Mouse (Mus musculus) kidney, adult 9 months (tissue): ENCODE measurements around the gene Dtl.
A peak's percentile ranks its signal among the peaks of the same experiment; 100 is the strongest.

Source experiments
- DNase-seq: peaks from one replicate; pipeline ENCODE4 v3.0.0; 2022

Dtl gene

GRCm38 (mm10) chr1:191575458-191576247 is at the start of gene Dtl, which contains the start of gene Ints7:
Dtl (minus strand) TSS chr1:191575544.
Ints7 (plus strand) TSS chr1:191575636.
- peak; percentile 99 for DNase-seq

GRCm38 (mm10) chr1:191625026-191625425 is 49.7 kb upstream of the Dtl start:
- no peak for DNase-seq

- no peak for DNase-seq
Measured at GRCm38 (mm10) chr1:191624492-191624891, 49.1 kb upstream of the Dtl start.

GRCm38 (mm10) chr1:191622801-191623200 is 47.5 kb upstream of the Dtl start:
- DNase-seq: no peak

DNA sequence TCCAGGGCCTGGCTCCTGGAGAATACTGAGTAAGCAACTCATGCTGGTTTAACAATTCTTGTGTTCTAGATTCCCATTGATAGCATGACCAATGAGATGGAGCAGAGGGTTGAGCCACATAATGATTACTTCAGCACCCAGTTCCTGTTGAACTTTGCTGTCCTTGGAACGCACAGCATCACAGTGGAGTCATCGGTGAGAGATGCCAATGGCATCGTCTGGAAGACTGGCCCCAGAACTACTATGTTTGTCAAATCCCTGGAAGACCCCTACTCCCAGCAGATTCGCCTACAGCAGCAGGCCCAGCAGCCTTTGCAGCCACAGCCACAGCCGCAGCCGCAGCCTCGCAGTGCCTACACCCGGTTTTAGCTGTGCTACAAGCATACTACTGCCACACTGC is 45.8 kb upstream of the Dtl start:
- no peak for DNase-seq

- no peak for DNase-seq
Measured at GRCm38 (mm10) chr1:191618067-191618766, 42.9 kb upstream of the Dtl start.

GRCm38 (mm10) chr1:191617589-191617988 is 42.2 kb upstream of the Dtl start:
- no peak for DNase-seq

DNA sequence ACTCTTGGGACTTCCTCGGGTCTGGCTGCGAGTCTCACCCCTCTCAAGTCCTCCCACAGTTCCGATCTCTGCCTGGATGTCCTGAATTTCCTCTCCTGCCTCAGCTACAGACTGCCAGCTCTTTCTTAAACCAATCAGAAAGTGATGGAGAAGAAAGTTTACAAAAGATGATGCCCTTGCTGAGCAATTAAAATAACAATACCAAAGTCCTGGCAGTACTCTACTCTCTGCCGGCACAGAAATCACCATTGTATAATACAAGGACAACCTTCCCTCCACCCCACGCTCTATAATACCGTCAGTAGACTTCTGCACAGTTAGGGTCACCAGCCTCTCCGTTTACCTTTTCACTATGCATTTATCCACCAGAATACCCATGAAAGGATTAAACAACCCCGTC is 40.9 kb upstream of the Dtl start:
- DNase-seq: no peak

GRCm38 (mm10) chr1:191612877-191613276 is 37.5 kb upstream of the Dtl start:
- DNase-seq: no peak

GRCm38 (mm10) chr1:191611686-191612085 is 36.3 kb upstream of the Dtl start:
- no peak for DNase-seq

DNA sequence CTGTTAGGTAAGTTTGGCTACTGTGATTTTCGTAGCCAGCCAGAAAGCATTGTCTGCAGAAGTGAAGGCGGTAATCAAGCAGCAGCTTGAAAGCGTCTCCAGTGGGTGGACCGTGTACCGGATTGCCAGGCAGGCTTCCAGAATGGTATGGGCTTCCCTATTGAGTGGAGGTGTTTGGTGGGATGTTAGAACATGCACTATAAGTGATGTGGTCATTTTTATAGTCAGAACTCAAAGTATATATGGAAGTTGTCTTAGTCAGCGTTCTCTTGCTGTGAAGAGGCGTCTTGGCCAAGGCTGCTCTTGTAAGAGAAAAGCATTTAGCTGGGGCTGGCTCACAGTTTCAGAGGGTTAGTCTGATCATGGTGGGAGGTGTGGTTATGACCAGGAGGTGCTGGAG is 35.0 kb upstream of the Dtl start:
- no peak for DNase-seq

DNA sequence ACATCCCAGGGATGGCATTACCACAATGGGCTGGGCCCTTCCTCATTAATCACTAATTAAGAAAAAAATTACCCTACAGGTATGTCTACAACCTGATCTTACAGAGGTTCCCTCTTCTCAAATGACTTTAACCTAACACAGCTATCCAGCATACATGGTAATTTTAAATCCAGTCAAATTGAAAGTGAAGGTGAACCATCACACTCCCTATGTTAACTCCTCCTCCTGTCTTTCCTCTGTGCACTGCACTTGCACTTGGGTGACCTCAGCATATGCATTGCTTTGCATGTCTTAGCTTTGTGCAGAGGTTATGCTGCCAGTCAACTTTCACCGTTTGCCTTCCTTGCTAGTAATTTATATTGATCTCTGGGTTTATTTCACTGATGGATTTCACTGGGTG is 34.2 kb upstream of the Dtl start:
- no peak for DNase-seq

DNA sequence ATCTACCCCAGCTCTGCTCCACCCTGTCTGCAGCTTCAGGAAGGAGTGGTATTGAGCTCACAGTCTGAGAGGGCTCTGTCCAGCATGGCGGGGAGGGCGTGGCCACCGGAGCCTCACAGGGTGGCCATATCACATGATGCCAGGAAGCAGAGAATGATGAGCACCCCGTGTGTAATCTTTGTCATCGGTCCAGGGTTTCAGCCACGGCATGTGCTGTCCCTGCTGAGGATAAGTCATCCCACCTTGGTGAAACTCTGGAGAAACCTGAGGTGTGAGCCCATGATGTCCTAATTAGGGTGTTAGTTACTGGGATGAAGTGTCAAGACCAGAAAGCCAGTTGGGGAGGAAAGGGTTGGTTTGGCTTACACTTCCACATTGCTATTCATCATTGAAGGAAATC is 33.7 kb upstream of the Dtl start:
- no peak for DNase-seq

GRCm38 (mm10) chr1:191604690-191605089 is 29.3 kb upstream of the Dtl start:
- no peak for DNase-seq

GRCm38 (mm10) chr1:191599210-191599609 is 23.9 kb upstream of the Dtl start:
- DNase-seq: peak; percentile 9

GRCm38 (mm10) chr1:191596076-191596475 is 20.7 kb upstream of the Dtl start:
- DNase-seq: no peak

GRCm38 (mm10) chr1:191592016-191592720 is 16.8 kb upstream of the Dtl start:
- DNase-seq: no peak

GRCm38 (mm10) chr1:191588749-191589148 is 13.4 kb upstream of the Dtl start:
- DNase-seq: no peak

DNA sequence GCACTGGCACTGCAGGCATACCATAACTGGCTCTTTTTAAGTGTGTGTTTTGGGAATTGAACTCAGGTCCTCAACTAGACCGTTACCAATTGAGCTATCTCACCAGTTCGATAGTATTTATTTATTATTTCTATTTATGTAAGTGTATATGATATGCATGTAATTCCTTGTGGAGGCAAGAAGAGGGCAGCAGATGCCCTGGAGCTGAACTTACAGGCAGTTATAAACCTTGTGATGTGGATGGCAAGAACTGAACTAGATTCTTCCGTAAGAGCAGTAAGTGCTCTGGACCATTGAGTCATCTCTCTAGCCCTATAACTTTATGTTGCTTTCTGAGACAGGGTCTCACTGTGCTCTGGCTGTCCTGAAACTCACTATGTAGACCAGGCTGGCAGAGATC is 11.7 kb upstream of the Dtl start:
- no peak for DNase-seq

DNA sequence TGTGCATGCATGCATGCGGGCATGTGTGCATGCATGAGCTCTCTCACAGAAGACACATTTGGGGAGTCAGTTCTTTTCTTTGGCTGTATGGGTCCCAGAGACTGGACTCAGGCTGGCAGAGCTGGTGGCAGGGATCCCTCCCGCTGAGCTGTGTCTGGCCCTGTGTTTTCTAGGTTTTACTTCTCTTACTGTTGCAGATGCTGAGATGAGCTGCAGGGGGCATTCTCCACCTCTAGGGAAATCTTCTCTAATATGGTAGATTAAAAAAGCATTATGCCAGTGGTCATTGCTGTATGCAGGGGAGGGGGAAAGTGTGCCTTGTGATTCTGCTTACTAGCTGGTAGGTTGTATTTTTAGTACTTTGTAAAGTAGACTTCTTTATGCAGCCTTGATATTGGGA is 10.4 kb upstream of the Dtl start:
- no peak for DNase-seq

DNA sequence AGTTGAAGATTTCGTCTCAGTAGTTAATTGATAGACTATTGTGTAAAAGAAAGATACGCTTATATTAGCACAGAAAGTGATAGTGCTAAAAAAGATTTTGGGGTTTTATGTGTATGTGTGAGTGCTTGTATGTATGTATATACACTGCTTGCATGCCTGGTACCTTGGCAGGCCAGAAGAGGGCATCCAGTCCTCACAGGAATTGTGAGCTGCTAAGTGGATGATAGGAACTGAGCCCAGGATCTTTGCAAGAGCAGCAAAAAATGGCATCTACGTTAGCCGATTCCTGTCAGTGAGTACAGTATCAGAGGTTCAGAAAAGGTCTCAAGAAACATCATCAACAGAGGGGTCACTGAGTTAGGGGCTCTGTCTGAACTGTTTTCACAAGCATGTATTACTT is 9.1 kb upstream of the Dtl start:
- no peak for DNase-seq

DNA sequence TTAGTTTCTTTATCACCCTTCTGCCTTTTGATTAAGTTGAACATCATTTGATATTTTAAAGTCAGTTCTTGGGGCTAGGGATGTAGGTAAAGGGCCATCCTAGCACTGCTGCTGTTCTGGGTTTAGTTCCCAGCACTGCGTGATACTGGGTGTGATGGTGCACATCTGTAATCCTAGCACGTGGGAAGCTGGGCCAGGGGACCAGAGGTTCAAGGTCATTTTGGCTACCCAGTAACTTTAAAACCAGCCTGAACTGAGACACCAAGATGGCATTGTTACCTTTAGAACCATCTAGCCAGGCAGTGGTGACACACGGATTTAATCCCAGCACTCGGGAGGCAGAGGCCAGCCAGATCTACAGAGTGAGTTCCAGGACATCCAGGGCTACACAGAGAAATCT is 8.5 kb upstream of the Dtl start:
- DNase-seq: no peak

GRCm38 (mm10) chr1:191581641-191582040 is 6.3 kb upstream of the Dtl start:
- DNase-seq: no peak

DNA sequence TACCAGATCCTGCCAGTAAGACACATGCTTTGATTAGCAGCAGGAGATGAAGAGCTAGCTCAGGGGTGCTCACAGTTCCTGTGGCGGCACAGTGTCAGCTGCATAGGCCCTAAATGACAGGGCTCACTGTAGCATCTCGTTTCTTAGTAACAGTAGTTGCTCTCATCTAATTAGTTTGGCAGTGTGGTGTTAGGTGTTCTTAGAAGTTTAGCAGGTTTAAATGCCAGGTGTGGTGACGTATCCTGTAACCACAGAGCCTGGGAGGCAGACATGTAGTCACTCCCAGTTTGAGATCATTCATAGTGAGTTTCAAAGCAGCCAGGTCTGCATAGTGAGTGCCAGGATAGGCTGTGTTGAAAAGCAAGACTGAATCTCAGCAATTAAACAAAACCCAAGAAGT is 4.2 kb upstream of the Dtl start:
- DNase-seq: no peak
